Mouse (Mus musculus) hindbrain, embryonic 13.5 days (tissue): ENCODE measurements at regions not wholly inside any gene's neighbourhood (a gene's known extent, or its start where the extent isn't known, plus 50 kb on each side); places are given as distances from the start of the nearest gene placed in this dataset.

Experiments used
- ATAC-seq: fragments of 200-750 bp; cut with Nextera tagmentation; 2 replicates; pipeline ENCODE4 v1.8.0; 2017; ENCODE audit warnings: moderate TSS enrichment; ENCODE audit not compliant: low FRiP score
- H3K27ac ChIP-seq: fragments of 300-500 bp; sonication (generic); 2 replicates; pipeline ENCODE4 v1.5.1; 2015; ENCODE audit warnings: inconsistent platforms, mild to moderate bottlenecking, moderate library complexity
- H3K27me3 ChIP-seq: fragments of 300-500 bp; sonication (generic); 2 replicates; pipeline ENCODE4 v1.6.1; 2015; ENCODE audit warnings: mild to moderate bottlenecking, inconsistent platforms
- H3K36me3 ChIP-seq: fragments of 300-500 bp; sonication (generic); 2 replicates; pipeline ENCODE4 v1.6.1; 2015; ENCODE audit warnings: mild to moderate bottlenecking, inconsistent platforms
- H3K4me1 ChIP-seq: fragments of 300-500 bp; sonication (generic); replicated peaks from 2 replicates; pipeline ENCODE4 v1.6.1; 2015; ENCODE audit warnings: inconsistent platforms
- H3K4me2 ChIP-seq: fragments of 300-500 bp; sonication (generic); 2 replicates; pipeline ENCODE4 v1.6.1; 2015; ENCODE audit warnings: inconsistent platforms, mild to moderate bottlenecking, moderate library complexity
- H3K4me3 ChIP-seq: fragments of 300-500 bp; sonication (generic); 2 replicates; pipeline ENCODE4 v1.5.1; 2015; ENCODE audit warnings: mild to moderate bottlenecking, inconsistent platforms
- H3K9ac ChIP-seq: fragments of 300-500 bp; sonication (generic); 2 replicates; pipeline ENCODE4 v1.6.1; 2015; ENCODE audit warnings: mild to moderate bottlenecking, inconsistent platforms
- H3K9me3 ChIP-seq: fragments of 300-500 bp; sonication (generic); 2 replicates; pipeline ENCODE4 v1.6.1; 2016; ENCODE audit warnings: inconsistent platforms
- WGBS: fragments of 180-500 bp; shearing (Covaris S2); methylation state at CpG from one replicate; pipeline ENCODE4 v1.1.7; 2015; 5-methylcytosine and 5-hydroxymethylcytosine counted together

DNA sequence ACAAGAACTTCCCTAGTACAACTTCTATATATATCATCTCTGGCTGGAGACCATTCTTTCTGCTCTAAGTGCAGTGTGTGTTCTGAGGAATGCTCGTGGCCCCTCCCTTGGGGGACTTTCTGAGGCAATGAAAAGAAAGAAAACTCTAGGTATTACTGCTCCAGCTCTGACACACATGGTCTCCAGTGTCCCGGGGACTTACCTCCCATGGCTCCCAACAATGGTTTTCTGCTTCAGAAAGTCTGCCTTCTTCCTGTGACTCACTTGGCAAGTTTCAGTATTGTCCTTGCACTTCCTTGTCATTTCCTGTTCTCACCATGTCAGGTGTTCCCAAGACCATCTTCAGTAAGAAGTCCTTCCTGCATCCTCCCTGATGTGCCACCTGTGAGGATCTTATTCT lies 65.7 kb upstream of the Il6 start:
- Histone ChIP-seq H3K4me1 (no peaks in the 10 kb centered on the region), H3K9ac (no peak overlapping the region), H3K4me3 (no peak overlapping the region), H3K36me3 (no peaks in the 10 kb centered on the region), H3K9me3 (no peaks in the 10 kb centered on the region), H3K27ac (no peak overlapping the region), H3K27me3 (no peaks in the 10 kb centered on the region), H3K4me2 (no peak overlapping the region)
- WGBS: 63% methylated on average over 2 of the region's 2 CpGs
- ATAC-seq: no peak

DNA sequence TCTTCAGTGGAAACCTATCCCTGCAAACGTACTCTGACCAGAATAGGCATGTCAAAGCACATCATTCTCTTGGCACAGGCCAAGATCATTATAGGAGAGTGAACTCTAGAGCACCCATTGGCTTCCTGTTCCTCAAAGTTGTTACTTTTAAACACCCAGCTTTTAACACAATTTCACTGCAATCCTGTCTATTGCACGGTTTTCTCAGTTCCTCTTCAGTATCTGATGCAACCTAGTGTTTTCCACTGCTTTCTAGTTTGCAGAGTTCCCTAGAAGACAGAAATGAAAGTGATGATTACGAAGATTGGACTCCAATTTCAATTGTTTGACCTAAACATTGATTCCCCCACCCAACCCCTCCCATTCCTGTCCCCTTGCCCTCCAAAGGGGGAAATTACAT lies 64.8 kb upstream of the Il6 start:
- Histone ChIP-seq H3K36me3 (no peaks in the 10 kb centered on the region), H3K4me2 (no peak overlapping the region), H3K4me3 (no peak overlapping the region), H3K27ac (no peak overlapping the region), H3K9ac (no peak overlapping the region), H3K27me3 (no peaks in the 10 kb centered on the region), H3K4me1 (no peaks in the 10 kb centered on the region), H3K9me3 (no peaks in the 10 kb centered on the region)
- ATAC-seq: no peak
- WGBS: 80% methylated on average over 3 of the region's 3 CpGs

DNA sequence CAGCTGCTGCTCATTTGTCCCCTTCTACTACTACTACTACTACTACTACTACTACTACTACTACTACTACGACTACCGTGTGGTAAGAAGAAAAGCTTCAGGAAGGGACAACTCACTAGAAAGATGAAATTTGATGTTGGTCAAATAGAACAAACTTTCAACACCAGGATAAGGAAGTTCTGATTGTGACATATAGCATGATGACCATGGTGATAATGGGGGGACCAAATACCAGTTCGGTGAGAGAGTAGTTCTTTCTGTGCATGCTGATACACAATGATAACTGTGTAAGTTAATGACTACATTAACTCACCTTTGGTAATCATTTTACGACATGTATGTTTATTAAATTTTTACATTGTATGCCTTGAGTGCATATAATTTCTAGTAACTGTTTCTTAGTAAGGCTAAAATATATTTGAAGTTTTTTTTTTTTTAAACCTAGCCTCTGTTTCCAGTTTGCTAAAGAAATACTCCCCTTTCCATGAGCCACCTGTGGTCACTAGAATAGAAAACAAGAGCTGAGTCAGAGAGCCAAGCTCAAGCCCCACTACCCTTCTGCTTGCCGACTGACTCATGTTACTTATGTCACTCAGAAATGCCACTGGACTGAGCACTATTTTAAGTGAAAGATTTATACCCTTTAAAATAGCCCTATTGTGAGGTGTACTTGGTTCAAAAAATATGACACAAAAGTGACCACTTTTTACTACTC lies 62.3 kb upstream of the Il6 start:
- no peak overlapping the region for H3K4me3 ChIP-seq
- ATAC-seq: no peak
- no peak overlapping the region for H3K27ac ChIP-seq
- no peak overlapping the region for H3K9ac ChIP-seq
- H3K4me2 ChIP-seq: no peak overlapping the region
- H3K27me3 ChIP-seq: no peaks in the 10 kb centered on the region
- 95% methylated on average over 5 of the region's 5 CpGs for WGBS
- H3K9me3 ChIP-seq: no peaks in the 10 kb centered on the region
- H3K36me3 ChIP-seq: no peaks in the 10 kb centered on the region
- H3K4me1 ChIP-seq: no peaks in the 10 kb centered on the region

DNA sequence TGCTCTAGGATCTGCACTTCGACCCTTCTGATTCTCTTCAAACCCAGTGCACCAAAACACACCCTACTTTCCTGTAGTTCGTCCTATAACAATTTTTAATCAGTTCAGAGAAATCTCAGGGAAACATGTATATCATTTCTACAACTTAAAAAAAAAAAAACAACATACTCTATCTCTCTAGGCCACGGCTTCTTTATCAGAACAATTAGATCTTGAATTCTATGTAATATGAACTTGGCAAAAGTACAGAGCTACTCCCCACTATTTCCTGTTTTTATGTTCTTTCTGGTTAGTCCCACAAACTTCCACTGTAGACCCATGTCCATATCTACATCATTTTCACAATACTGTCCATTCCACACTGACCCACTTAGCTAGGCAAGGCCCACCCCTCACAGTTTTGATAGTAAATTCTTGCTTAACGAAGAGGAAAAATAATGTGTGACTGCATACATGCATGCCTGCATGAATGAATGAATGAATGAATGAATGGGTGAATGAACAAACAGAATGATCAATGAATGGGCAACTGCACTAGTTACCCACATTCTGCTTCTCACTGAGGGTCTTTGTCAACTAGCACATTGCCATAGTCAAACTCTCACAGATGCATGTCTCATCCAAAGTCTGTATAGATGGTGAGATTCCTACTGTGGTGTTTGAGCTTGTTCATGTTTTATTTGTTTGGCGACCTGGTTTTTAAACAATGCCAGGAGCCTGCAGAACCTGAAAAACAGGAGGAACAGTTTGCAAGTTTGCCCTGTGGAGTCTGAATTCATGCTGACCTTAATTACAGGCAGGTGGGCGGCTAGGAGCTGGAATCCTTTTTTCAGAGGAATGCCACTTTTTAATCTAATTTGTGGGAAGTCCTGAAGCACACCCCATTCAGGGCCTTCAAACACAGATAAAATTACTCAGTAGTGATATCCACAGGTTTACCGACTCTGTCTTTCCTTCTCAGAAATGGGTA lies 61.2 kb upstream of the Il6 start:
- 85% methylated on average over 7 of the region's 7 CpGs for WGBS
- no peak overlapping the region for H3K27ac ChIP-seq
- no peaks in the 10 kb centered on the region for H3K27me3 ChIP-seq
- H3K9me3 ChIP-seq: no peaks in the 10 kb centered on the region
- no peak overlapping the region for H3K4me3 ChIP-seq
- no peaks in the 10 kb centered on the region for H3K4me1 ChIP-seq
- no peak for ATAC-seq
- no peak overlapping the region for H3K9ac ChIP-seq
- H3K4me2 ChIP-seq: no peak overlapping the region
- H3K36me3 ChIP-seq: no peaks in the 10 kb centered on the region
